Mouse (Mus musculus) forebrain, embryonic 10.5 days (tissue): ENCODE data around the gene Cryab. TPM values are rescaled to one million over a fixed set of nuclear protein-coding genes. Genes with fewer than 3 reads are reported as not detected.

ENCODE experiments used
- DNase-seq: peaks from one replicate; pipeline ENCODE4 v3.0.0-alpha.2; 2017; ENCODE audit warnings: low spot score; ENCODE audit errors: extremely low spot score
- H3K27ac ChIP-seq: fragments of 300-500 bp; sonication (generic); 2 replicates; pipeline ENCODE4 v1.5.1; 2016; ENCODE audit warnings: mild to moderate bottlenecking
- H3K27me3 ChIP-seq: fragments of 300-500 bp; sonication (generic); 2 replicates; pipeline ENCODE4 v1.6.1; 2016; ENCODE audit warnings: mild to moderate bottlenecking; ENCODE audit not compliant: poor library complexity, severe bottlenecking
- H3K36me3 ChIP-seq: fragments of 300-500 bp; sonication (generic); replicated peaks from 2 replicates; pipeline ENCODE4 v1.6.1; 2016; ENCODE audit warnings: mild to moderate bottlenecking, moderate library complexity
- H3K4me1 ChIP-seq: fragments of 300-500 bp; sonication (generic); 2 replicates; pipeline ENCODE4 v1.6.1; 2016
- H3K4me3 ChIP-seq: fragments of 300-500 bp; sonication (generic); 2 replicates; pipeline ENCODE4 v1.5.1; 2016; ENCODE audit warnings: mild to moderate bottlenecking, moderate library complexity
- H3K9me3 ChIP-seq: fragments of 300-500 bp; sonication (generic); 2 replicates; pipeline ENCODE4 v1.6.1; 2016; ENCODE audit warnings: mild to moderate bottlenecking, moderate library complexity
- WGBS: fragments of 180-500 bp; shearing (Covaris S2); methylation state at CpG from one replicate; pipeline ENCODE4 v1.1.7; 2016; 5-methylcytosine and 5-hydroxymethylcytosine counted together
- polyA plus RNA-seq: library from polyadenylated mRNA; unstranded; fragments of >200 nt; fragmentation: Nextera tagmentation; extraction: Ambion mirVana; gene quantifications from 2 replicates; pipeline ENCODE4 v1.2.1, GENCODE M21; 2016

Cryab gene
- polyA plus RNA-seq = 3.2 and 5.7 TPM in 2 replicates

DNA sequence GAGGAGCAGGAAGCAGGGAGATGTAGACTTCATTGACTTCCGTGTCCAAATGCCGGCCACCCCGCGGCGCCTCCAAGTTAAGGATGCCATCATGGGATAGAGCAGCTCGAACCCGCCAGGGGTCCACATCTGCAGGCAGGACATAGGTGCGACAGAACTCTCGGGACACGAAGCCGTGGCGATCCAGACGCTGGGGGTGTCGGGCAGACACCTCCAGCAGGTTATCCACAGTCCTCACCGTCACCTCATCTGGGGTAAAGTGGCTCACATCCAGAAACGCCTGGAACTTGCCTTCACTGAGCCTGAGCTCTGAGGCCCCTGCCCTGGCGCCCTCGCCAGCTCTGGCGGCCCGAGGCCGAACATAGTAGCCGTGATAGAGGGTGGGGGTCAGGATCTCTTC, at the start of gene Cryab:
Gene Cryab (plus strand): TSS at position 3 of the 400 bp plus-strand sequence.
- Histone ChIP-seq H3K9me3 (no peaks in the 10 kb centered on the region), H3K4me3 (no peak within 1 kb of the TSS), H3K36me3 (no peaks in the 10 kb centered on the region), H3K4me1 (peaks cover 29% of the 10 kb centered on the region), H3K27me3 (peaks cover 44% of the 10 kb centered on the region), H3K27ac (no peak within 1 kb of the TSS)
- WGBS = 76% methylated on average over 22 of the region's 22 CpGs
- no peak for DNase-seq

DNA sequence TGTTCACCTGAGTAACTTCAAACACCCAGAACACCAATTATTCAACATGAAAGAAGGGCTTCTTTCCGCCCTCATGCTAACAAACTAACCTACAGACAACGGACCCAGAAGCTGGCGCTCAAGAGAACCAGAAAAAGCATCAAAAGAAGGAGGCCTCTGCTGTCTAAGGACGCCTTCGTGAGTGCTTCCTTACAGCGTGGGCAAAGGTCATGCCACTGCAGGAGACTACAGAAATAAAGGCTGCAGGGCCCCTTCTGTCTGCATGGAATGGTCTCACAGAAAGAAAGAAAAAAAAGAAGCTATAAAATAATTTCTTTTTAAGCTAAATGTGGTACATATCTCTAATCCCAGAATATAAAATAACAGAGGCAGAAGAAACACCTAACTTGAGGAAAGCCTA, 46.2 kb upstream of the Cryab start:
- no peak overlapping the region for H3K27ac ChIP-seq
- no peak for DNase-seq
- no peak overlapping the region for H3K4me3 ChIP-seq
- peaks cover 22% of the 10 kb centered on the region for H3K27me3 ChIP-seq
- 62% methylated on average over 6 of the region's 6 CpGs for WGBS
- no peaks in the 10 kb centered on the region for H3K9me3 ChIP-seq
- H3K36me3 ChIP-seq = peaks cover 43% of the 10 kb centered on the region
- H3K4me1 ChIP-seq = peaks cover 11% of the 10 kb centered on the region; the same call in 1 of the 2 replicates

DNA sequence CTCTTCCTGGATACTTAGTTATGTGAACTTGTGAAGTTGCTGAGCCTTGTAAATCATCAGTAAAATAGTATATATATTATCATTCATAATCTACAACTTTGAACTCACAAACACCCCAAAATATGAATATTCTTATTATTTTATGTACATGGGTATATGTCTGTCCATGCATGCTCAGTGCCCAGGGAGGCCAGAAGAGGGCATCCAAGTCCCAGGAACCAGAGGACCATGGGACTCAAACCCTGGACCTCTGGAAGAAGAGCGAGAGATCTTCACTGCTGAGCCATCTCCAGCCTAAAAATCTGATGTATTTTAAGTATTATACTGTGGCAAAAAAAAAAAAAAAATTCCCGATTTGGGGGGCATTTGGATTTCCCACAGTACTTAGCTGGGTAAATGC, 42.0 kb upstream of the Cryab start:
- H3K4me1 ChIP-seq = peaks cover 11% of the 10 kb centered on the region; the same call in 1 of the 2 replicates
- no peak overlapping the region for H3K4me3 ChIP-seq
- H3K36me3 ChIP-seq = peaks cover 24% of the 10 kb centered on the region
- no peak for DNase-seq
- H3K9me3 ChIP-seq = no peaks in the 10 kb centered on the region
- 32% methylated on average over 2 of the region's 2 CpGs for WGBS
- H3K27me3 ChIP-seq = no peaks in the 10 kb centered on the region
- no peak overlapping the region for H3K27ac ChIP-seq

DNA sequence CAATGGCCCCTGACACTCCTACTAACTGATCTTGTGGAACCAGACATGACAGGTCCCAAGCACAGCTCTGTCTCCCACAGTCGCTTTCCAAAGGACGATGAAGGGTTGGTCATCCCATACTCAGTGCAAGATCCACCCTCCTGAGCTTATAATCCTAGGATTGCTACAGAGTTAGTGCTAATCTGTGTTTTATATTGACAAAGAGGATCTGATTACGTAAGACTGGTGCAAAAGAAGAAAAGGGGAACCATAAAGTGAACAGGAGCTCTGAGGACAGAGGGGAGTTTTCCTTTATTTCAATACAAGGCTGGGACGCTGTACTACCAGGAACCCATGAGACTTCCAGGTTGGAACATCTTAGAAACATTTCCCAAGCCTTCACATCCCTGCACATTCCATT, 39.8 kb upstream of the Cryab start:
- Histone ChIP-seq H3K4me1 (no peaks in the 10 kb centered on the region), H3K27me3 (no peaks in the 10 kb centered on the region), H3K9me3 (no peaks in the 10 kb centered on the region), H3K4me3 (no peak overlapping the region), H3K36me3 (peaks cover 31% of the 10 kb centered on the region), H3K27ac (no peak overlapping the region)
- no peak for DNase-seq
- 82% methylated on average over 4 of the region's 4 CpGs for WGBS

DNA sequence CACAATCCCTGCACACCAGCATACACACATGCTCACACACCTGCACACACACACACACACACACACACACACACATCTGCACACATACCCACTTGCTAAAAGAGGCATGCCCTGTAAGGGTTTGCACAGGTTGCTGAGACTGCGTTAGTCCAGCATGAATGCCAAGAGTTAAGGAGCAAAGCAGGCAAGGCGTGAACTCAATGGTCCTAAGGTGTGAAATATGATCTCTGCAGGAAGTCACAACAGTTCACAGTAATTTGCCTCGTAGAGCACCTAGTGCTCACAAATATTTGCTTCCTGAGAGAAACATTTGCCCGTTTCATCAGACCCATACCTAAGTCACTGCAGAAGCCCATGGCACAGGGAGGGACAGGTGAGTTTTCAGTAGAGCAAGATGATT, 36.9 kb upstream of the Cryab start:
- Histone ChIP-seq H3K27me3 (no peaks in the 10 kb centered on the region), H3K9me3 (no peaks in the 10 kb centered on the region), H3K27ac (no peak overlapping the region), H3K4me1 (no peaks in the 10 kb centered on the region), H3K4me3 (no peak overlapping the region), H3K36me3 (peaks cover 28% of the 10 kb centered on the region)
- no peak for DNase-seq
- 72% methylated on average over 4 of the region's 4 CpGs for WGBS

DNA sequence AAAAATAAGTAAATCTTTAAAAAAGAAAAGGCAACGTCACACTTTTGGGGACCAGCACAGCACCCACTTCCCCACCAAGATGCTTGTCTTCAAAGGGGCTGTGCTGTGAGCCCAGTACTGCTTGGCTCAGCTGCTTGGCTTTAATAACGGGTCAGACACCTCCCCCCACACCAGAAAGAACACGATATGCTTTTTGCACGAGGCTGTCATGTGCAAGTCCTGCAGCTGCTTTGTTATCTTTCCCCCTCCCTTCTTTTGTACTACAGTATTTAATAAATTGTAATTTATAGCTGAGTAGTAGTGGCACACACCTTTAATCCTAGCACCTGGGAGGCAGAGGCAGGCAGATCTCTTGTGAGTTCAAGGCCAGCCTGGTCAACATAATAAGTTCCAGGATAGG, 32.2 kb upstream of the Cryab start:
- WGBS = 89% methylated on average over 4 of the region's 4 CpGs
- no peak for DNase-seq
- H3K4me1 ChIP-seq = peaks cover 19% of the 10 kb centered on the region
- no peaks in the 10 kb centered on the region for H3K27me3 ChIP-seq
- H3K9me3 ChIP-seq = no peaks in the 10 kb centered on the region
- H3K27ac ChIP-seq = no peak overlapping the region
- H3K4me3 ChIP-seq = no peak overlapping the region
- H3K36me3 ChIP-seq = peaks cover 21% of the 10 kb centered on the region

DNA sequence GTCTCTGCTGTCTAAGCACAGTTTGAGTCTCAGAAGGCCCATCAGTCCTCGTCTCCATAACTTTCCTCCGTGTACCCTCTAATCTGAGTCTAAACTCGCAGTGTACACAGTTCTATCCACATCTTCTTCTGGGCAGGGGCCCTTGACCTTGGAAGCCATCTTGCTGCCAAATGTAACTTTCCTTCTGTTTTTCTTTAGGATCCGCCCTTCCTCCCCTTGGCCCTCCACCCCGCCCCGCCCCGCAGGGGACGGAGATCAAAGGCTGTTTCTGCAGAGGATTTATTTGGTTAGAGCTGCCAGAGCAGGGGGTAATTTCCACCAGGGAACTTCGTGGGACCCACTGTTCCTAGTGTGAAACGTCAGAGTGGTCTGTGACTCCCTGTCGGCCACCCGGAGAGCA, 30.1 kb upstream of the Cryab start:
- DNase-seq = no peak
- Histone ChIP-seq H3K36me3 (peaks cover 18% of the 10 kb centered on the region), H3K27me3 (no peaks in the 10 kb centered on the region), H3K9me3 (no peaks in the 10 kb centered on the region), H3K4me3 (no peak overlapping the region), H3K4me1 (peaks cover 40% of the 10 kb centered on the region), H3K27ac (no peak overlapping the region)
- 51% methylated on average over 12 of the region's 12 CpGs for WGBS

DNA sequence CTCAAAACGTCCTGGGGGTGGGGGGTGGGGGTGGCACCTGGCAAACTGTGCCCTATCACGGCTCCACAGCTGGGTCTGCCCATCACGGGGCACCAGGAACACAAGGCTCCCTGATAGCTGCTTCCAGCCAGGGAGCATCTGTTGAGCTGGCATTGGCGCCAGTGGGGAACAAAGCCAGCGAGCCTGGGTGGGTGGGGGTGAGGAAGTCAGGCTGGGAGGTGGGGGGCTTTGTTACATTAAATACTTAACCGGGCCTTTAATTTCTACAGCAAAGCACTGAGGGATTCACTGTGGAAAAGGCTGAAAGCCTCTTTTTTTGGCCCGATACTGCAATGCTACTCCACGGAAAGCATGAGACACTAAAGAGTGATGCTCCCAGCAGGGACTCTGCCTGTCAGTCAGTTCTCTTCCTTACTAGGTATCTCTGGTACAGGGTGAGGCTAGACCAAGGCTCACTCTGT, 28.6 kb upstream of the Cryab start:
- Histone ChIP-seq H3K27me3 (no peaks in the 10 kb centered on the region), H3K4me3 (no peak overlapping the region), H3K4me1 (peaks cover 54% of the 10 kb centered on the region), H3K9me3 (no peaks in the 10 kb centered on the region), H3K27ac (0 out of 2 replicates have a peak overlapping the region, but pooled peaks have one; percentile 25), H3K36me3 (peaks cover 11% of the 10 kb centered on the region)
- WGBS = 63% methylated on average over 8 of the region's 8 CpGs
- DNase-seq = no peak

DNA sequence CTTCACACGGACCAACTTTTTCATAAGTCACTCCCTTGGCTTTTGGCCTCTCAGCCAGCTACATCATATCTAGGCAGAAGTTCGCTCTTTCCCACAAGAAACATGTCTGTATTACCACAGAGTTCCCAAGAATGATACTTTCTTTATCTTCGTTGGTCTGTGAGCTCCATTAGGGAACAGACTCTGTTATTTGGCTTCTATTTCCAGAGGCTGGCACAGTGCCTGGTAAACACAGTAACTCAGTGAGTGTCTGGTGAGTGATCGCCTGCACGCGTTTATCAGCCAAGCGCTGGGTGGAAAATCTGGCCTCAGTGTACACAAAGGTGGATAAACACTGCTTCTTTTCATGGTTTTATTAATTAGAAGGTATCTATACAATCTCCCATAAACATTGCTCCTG, 27.7 kb upstream of the Cryab start:
- Histone ChIP-seq H3K4me3 (no peak overlapping the region), H3K9me3 (no peaks in the 10 kb centered on the region), H3K36me3 (peaks cover 6% of the 10 kb centered on the region), H3K4me1 (peaks cover 63% of the 10 kb centered on the region), H3K27me3 (no peaks in the 10 kb centered on the region), H3K27ac (no peak overlapping the region)
- 93% methylated on average over 7 of the region's 7 CpGs for WGBS
- no peak for DNase-seq

DNA sequence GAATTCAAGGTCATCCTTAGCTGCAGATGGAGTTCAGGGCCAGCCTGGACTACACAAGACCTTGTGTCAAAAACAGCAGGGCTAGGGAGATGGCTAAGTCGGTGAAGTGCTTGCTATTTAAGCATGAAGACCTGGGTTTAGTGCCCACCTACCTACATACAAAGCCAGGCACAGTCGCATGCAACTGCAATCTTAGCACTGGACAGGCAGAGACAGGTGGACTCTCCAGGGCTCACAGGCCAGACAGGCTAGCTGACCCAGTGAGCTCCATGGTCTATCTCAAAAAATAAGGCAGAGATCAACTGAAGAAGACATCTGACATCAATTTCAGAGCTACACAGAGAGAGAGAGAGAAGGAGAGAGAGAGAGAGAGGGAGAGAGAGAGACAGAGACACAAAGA, 27.0 kb upstream of the Cryab start:
- Histone ChIP-seq H3K4me1 (peaks cover 66% of the 10 kb centered on the region), H3K4me3 (no peak overlapping the region), H3K27ac (peak overlapping the region; percentile 31; the same call in 1 of the 2 replicates), H3K27me3 (no peaks in the 10 kb centered on the region), H3K36me3 (peaks cover 6% of the 10 kb centered on the region), H3K9me3 (no peaks in the 10 kb centered on the region)
- DNase-seq = no peak
- WGBS = 84% methylated on average over 2 of the region's 2 CpGs

DNA sequence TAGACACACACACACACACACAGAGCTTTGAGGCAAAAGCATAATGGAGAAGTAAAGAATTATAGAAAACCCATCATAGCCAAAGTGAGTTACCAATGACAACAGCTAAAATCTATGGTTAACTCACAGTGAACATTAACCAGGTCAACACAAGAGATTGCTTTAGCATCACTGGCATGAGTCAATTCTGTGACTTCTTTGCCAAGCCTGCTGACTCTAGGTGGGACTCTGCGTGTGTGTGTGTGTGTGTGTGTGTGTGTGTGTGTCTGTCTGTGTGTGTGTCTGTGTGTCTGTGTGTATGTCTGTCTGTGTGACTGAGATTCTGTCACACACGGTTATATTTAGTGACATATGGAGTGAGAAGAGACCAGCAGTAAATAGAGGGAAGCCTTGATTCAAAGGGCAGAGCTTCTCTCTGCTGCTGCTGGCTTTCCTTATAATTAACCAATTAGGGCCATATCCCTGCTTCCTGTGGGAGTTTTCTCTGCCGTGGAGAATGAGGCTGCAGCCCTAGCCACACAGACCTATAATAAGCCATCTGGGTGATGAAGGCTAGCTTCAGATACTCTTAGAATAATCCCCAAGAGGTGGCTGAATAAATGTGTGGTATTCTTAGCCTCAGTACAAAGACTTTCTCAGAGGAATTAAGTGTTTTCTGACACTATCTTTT, 26.3 kb upstream of the Cryab start:
- Histone ChIP-seq H3K36me3 (peaks cover 6% of the 10 kb centered on the region), H3K9me3 (no peaks in the 10 kb centered on the region), H3K27ac (peak overlapping the region; percentile 60; the same call in 1 of the 2 replicates), H3K4me1 (peaks cover 66% of the 10 kb centered on the region), H3K4me3 (no peak overlapping the region), H3K27me3 (peaks cover 5% of the 10 kb centered on the region; the same call in 1 of the 2 replicates)
- DNase-seq = no peak
- 43% methylated on average over 3 of the region's 3 CpGs for WGBS

DNA sequence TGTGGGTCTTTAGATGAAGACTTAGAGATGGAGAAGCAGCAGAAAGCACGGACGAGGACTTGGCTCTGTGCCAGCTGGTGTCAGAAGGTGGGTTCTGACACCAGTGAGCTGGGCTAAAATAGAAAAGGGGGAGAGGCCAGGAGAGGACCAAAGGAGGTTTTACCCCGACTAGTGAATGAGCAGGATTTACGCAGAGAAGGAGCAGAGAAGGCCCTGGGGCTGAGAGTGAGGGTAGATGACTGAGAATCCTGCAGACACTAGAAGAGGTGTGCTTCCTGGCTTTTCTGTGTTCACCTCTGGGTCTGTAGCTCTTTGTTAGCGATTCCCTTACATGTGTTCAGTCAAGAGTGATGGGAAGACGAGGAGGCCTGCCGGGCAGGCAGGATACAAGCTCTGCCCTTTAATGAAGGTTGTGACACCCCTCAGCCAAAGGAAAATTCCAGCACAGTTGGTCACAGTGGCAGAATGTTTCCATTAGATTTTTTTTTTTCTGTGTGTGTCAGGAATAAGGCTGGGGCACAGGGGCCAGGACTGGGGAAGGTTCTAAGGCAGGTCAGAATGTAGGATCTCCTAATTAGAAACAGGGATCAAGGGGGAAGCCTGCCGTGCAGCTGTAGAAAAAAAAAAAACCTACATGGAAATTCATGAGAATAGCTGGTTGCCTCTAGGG, 25.1 kb upstream of the Cryab start:
- peak; percentile 40 for DNase-seq
- peak overlapping the region; percentile 86 for H3K27ac ChIP-seq
- H3K4me3 ChIP-seq = peak overlapping the region; percentile 70
- H3K9me3 ChIP-seq = no peaks in the 10 kb centered on the region
- peaks cover 10% of the 10 kb centered on the region; the same call in 1 of the 2 replicates for H3K27me3 ChIP-seq
- peaks cover 6% of the 10 kb centered on the region for H3K36me3 ChIP-seq
- H3K4me1 ChIP-seq = peaks cover 63% of the 10 kb centered on the region
- 36% methylated on average over 8 of the region's 8 CpGs for WGBS
